Mouse (Mus musculus) limb, embryonic 10.5 days (tissue): ENCODE results near the gene Pramel5. TPM values are rescaled to one million over a fixed set of nuclear protein-coding genes. Genes with fewer than 3 reads are reported as not detected.
"Not testable (repeated sequence)": the region's sequence is repeated elsewhere in the genome, so short reads cannot be mapped to it uniquely, and the experiment has no call there.

ENCODE experiments used
- DNase-seq: peaks from one replicate; pipeline ENCODE4 v3.0.0-alpha.2; 2017; ENCODE audit warnings: low spot score
- H3K27ac ChIP-seq: fragments of 300-500 bp; sonication (generic); 2 replicates; pipeline ENCODE4 v1.5.1; 2016; ENCODE audit warnings: mild to moderate bottlenecking
- H3K27me3 ChIP-seq: fragments of 300-500 bp; sonication (generic); 2 replicates; pipeline ENCODE4 v1.6.1; 2016; ENCODE audit warnings: low read depth, mild to moderate bottlenecking; ENCODE audit not compliant: poor library complexity, severe bottlenecking
- H3K36me3 ChIP-seq: fragments of 300-500 bp; sonication (generic); 2 replicates; pipeline ENCODE4 v1.6.1; 2016; ENCODE audit warnings: mild to moderate bottlenecking, moderate library complexity
- H3K4me1 ChIP-seq: fragments of 300-500 bp; sonication (generic); 2 replicates; pipeline ENCODE4 v1.6.1; 2016
- H3K4me3 ChIP-seq: fragments of 300-500 bp; sonication (generic); 2 replicates; pipeline ENCODE4 v1.5.1; 2016; ENCODE audit warnings: mild to moderate bottlenecking, moderate library complexity
- H3K9me3 ChIP-seq: fragments of 300-500 bp; sonication (generic); replicated peaks from 2 replicates; pipeline ENCODE4 v1.6.1; 2016; ENCODE audit warnings: mild to moderate bottlenecking
- WGBS: fragments of 180-500 bp; shearing (Covaris S2); methylation state at CpG from one replicate; pipeline ENCODE4 v1.1.7; 2016; 5-methylcytosine and 5-hydroxymethylcytosine counted together
- polyA plus RNA-seq: library from polyadenylated mRNA; unstranded; fragments of >200 nt; fragmentation: Nextera tagmentation; extraction: Ambion mirVana; gene quantifications from 2 replicates; pipeline ENCODE4 v1.2.1, GENCODE M21; 2016

Pramel5 gene
- polyA plus RNA-seq, result not detected in 2 replicates

GRCm38 (mm10) chr4:144280388-144280787 lies at the start of gene Pramel5:
Pramel5 (minus strand) TSS chr4:144280488.
- not testable (repeated sequence) for H3K9me3 ChIP-seq, H3K4me3 ChIP-seq, H3K36me3 ChIP-seq, H3K4me1 ChIP-seq, H3K27me3 ChIP-seq, DNase-seq, H3K27ac ChIP-seq
- WGBS, result 80% methylated on average over 1 of the region's 1 CpGs

GRCm38 (mm10) chr4:144329949-144330348 lies 49.7 kb upstream of the Pramel5 start, which contains the start of gene Gm13128:
Gm13128 (plus strand) TSS chr4:144330249.
- WGBS, result 65% methylated on average over 4 of the region's 4 CpGs
- H3K36me3 ChIP-seq, H3K4me1 ChIP-seq, H3K4me3 ChIP-seq, H3K9me3 ChIP-seq, H3K27ac ChIP-seq, H3K27me3 ChIP-seq, DNase-seq: not testable (repeated sequence)

- H3K4me3 ChIP-seq, H3K4me1 ChIP-seq, H3K27me3 ChIP-seq, H3K27ac ChIP-seq, H3K36me3 ChIP-seq, DNase-seq, H3K9me3 ChIP-seq: not testable (repeated sequence)
- WGBS, result 79% methylated on average over 2 of the region's 2 CpGs
Observed at GRCm38 (mm10) chr4:144312666-144313460, 32.6 kb upstream of the Pramel5 start.

- WGBS, result 83% methylated on average over 1 of the region's 1 CpGs
- not testable (repeated sequence) for H3K27ac ChIP-seq, H3K36me3 ChIP-seq, H3K4me3 ChIP-seq, H3K27me3 ChIP-seq, H3K9me3 ChIP-seq, DNase-seq, H3K4me1 ChIP-seq
Observed at GRCm38 (mm10) chr4:144299414-144299813, 19.1 kb upstream of the Pramel5 start.

GRCm38 (mm10) chr4:144254768-144255167 lies 25.5 kb downstream of the Pramel5 start:
- not testable (repeated sequence) for H3K4me3 ChIP-seq, DNase-seq, H3K27me3 ChIP-seq, H3K36me3 ChIP-seq, H3K9me3 ChIP-seq, H3K27ac ChIP-seq, H3K4me1 ChIP-seq

Other genes with a start within 250 kb of the Pramel5 start
- not detected in 2 replicates for gene Pramel4, start 221.4 kb downstream of the Pramel5 start, polyA plus RNA-seq
- not detected in 2 replicates for gene Gm13102, start 174.0 kb downstream of the Pramel5 start, polyA plus RNA-seq
- not detected in 2 replicates for gene Oog3, start 117.8 kb downstream of the Pramel5 start, polyA plus RNA-seq
- not detected in 2 replicates for gene Oog2, start 89.8 kb downstream of the Pramel5 start, polyA plus RNA-seq
- not detected in 2 replicates for gene C87977, start 67.2 kb downstream of the Pramel5 start, polyA plus RNA-seq
- not detected in 2 replicates for gene Gm13128, start 49.8 kb upstream of the Pramel5 start, polyA plus RNA-seq
- not detected in 2 replicates for gene Gm13119, start 77.5 kb upstream of the Pramel5 start, polyA plus RNA-seq
- gene Pramef20, start 97.4 kb upstream of the Pramel5 start, polyA plus RNA-seq, result not detected in 2 replicates
- 0.13 and 0.14 TPM in 2 replicates for gene Pramef12, start 128.0 kb upstream of the Pramel5 start, polyA plus RNA-seq
- gene 1700012P22Rik, start 158.3 kb upstream of the Pramel5 start, polyA plus RNA-seq, result not detected in 2 replicates
- not detected in 2 replicates for gene Gm9944, start 172.8 kb upstream of the Pramel5 start, polyA plus RNA-seq
- gene Aadacl3, start 183.3 kb upstream of the Pramel5 start, polyA plus RNA-seq, result not detected in 2 replicates
- not detected in 2 replicates for gene 9430007A20Rik, start 239.3 kb upstream of the Pramel5 start, polyA plus RNA-seq